Mouse (Mus musculus): ENCODE results near the gene Tssk4.

GRCm38 (mm10) chr14:55635523-55636007 is 14.4 kb upstream of the Tssk4 start, which contains the start of gene Ipo4:
- TF ChIP-seq CTCF (IDR thresholded peaks at IDR 0.05; ENCODE audit: low read depth) (no peak), EP300 (optimal IDR thresholded peaks at IDR 0.05) (no peak)
